Mouse (Mus musculus) myocyte (in vitro differentiated cells): ENCODE measurements around the gene Cops4.

ENCODE experiments used
- CEBPB ChIP-seq: IDR thresholded peaks from 2 replicates; pipeline ENCODE4 v1.6.1; 2011; ENCODE audit warnings: mild to moderate bottlenecking, moderate library complexity; ENCODE audit not compliant: poor library complexity, insufficient read depth, severe bottlenecking
- E2F4 ChIP-seq: IDR thresholded peaks from one replicate; pipeline ENCODE4 v1.6.1; 2011; ENCODE audit warnings: mild to moderate bottlenecking, control low read depth, moderate library complexity; ENCODE audit not compliant: insufficient read depth
- MAX ChIP-seq: IDR thresholded peaks from one replicate; pipeline ENCODE4 v1.6.1; 2011; ENCODE audit warnings: low read depth, mild to moderate bottlenecking, control low read depth
- MYOD1 ChIP-seq, 3 experiments: IDR thresholded peaks; one replicate each; pipeline ENCODE4 v1.6.1; 2011; ENCODE audit warnings: control low read depth in 2 of 3, low read depth in 2 of 3, mild to moderate bottlenecking in 2 of 3, moderate library complexity in 1 of 3; ENCODE audit not compliant: insufficient read length in 2 of 3, control insufficient read depth in 1 of 3
- MYOG ChIP-seq, 3 experiments: IDR thresholded peaks; one replicate each; pipeline ENCODE4 v1.6.1; 2011; ENCODE audit warnings: control low read depth in 2 of 3, low read depth in 2 of 3, mild to moderate bottlenecking in 2 of 3; ENCODE audit not compliant: insufficient read length in 2 of 3, control insufficient read depth in 1 of 3, insufficient read depth in 1 of 3
- POLR2A ChIP-seq: IDR thresholded peaks from one replicate; pipeline ENCODE4 v1.6.1; 2011; ENCODE audit warnings: low read depth, mild to moderate bottlenecking, control low read depth, moderate library complexity; ENCODE audit not compliant: insufficient read length
- POLR2AphosphoS2 ChIP-seq: IDR thresholded peaks from one replicate; pipeline ENCODE4 v1.6.1; 2011; ENCODE audit warnings: low read depth, control low read depth; ENCODE audit not compliant: insufficient read length
- REST ChIP-seq: IDR thresholded peaks from one replicate; pipeline ENCODE4 v1.6.1; 2011; ENCODE audit warnings: mild to moderate bottlenecking, control low read depth, moderate library complexity; ENCODE audit not compliant: insufficient read depth, insufficient read length
- SRF ChIP-seq: IDR thresholded peaks from one replicate; pipeline ENCODE4 v1.6.1; 2011; ENCODE audit warnings: low read depth; ENCODE audit not compliant: control insufficient read depth, insufficient read length
- TCF12 ChIP-seq: IDR thresholded peaks from one replicate; pipeline ENCODE4 v1.6.1; 2011; ENCODE audit warnings: mild to moderate bottlenecking, control low read depth; ENCODE audit not compliant: poor library complexity, insufficient read depth, severe bottlenecking
- TCF3 ChIP-seq: IDR thresholded peaks from one replicate; pipeline ENCODE4 v1.6.1; 2011; ENCODE audit warnings: low read depth, control low read depth; ENCODE audit not compliant: insufficient read length
- USF1 ChIP-seq: IDR thresholded peaks from one replicate; pipeline ENCODE4 v1.6.1; 2011; ENCODE audit warnings: low read depth, mild to moderate bottlenecking, control low read depth, moderate library complexity

DNA sequence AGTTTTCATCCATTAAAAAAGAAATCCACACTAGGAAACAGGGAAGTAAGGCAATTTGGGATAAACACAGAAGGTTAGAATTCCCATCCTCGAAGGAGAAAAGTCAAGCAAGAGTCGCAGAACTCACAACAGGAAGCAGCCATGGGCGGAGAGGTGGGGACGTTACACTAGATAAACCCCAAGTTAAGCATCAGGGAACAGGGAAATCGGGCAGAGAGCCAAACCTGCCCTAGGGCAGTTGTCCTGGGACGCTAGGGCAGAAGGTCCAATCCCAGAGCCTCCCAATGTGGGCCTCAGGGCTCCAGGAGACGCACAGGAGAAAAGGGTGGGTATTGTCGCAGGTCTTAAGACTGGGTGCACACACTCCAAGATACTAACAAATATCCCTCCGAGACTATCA, 39.4 kb downstream of the Cops4 start:
- TF ChIP-seq USF1 (no peak), MAX (no peak), POLR2A (no peak), TCF12 (no peak), CEBPB (no peak), SRF (no peak), E2F4 (no peak), REST (no peak), POLR2AphosphoS2 (no peak), TCF3 (no peak), MYOD1 (IDR thresholded peaks at IDR 0.05; ENCODE audit: control insufficient read depth in 1 of 3, insufficient read length in 2 of 3, low read depth in 2 of 3) (no peak), MYOG (IDR thresholded peaks at IDR 0.05; ENCODE audit: control insufficient read depth in 1 of 3, insufficient read depth in 1 of 3, insufficient read length in 2 of 3, low read depth in 2 of 3) (no peak)
